Mouse (Mus musculus): ENCODE measurements around the gene Arl9. TPM values are rescaled to one million over a fixed set of nuclear protein-coding genes. Genes with fewer than 3 reads are reported as not detected.
A peak's percentile ranks its signal among the peaks of the same experiment; 100 is the strongest.
"Not testable (repeated sequence)": the region's sequence is repeated elsewhere in the genome, so short reads cannot be mapped to it uniquely, and the experiment has no call there.

Gene Arl9
- total and polyA plus RNA-seq, 3 experiments = not detected

GRCm38 (mm10) chr5:77015544-77016482 is 12.0 kb downstream of the Arl9 start, which contains the start of gene Thegl:
Thegl (plus strand) TSS chr5:77016023.
- DNase-seq = peak; percentile 90

DNA sequence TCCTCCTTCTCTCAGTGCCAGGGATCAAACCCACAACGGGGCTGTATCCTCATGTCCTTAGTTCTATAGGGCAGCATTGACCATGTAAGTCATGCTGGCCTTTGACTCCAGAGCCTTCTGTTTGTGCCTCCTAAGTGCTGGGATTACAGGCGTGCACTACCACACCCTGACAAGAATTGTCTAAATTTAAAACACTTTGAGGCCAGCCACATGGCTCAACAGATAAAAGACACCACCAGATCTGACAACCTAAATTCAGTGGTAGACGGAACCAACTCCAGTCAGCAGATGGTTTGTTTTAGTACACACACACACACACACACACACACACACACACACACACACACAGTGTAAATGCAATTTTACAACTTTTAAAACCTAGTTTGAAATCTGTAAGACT is 24.2 kb downstream of the Arl9 start:
- no peak for DNase-seq

DNA sequence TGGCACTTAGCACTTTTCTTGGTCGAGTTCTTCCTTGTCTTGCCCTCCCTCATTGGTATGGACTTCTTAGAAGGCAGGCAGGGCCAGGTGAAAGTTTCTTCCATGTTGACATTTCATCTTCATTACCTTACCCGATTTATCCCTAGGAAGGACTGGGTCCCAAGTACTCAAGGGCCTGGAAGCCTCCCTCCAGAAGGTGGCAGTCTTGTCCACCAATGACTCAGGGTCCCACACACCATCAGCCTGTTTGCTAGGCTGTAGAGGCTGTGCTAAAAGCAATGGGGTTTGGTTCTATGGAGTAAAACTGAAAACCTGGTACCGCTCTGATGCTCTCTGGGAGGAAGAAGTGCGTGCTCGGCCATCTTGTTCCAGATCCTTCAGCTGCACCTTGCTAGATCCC is 25.9 kb downstream of the Arl9 start:
- DNase-seq = peak; percentile 50

GRCm38 (mm10) chr5:77035101-77035500 is 31.2 kb downstream of the Arl9 start:
- not testable (repeated sequence) for DNase-seq

DNA sequence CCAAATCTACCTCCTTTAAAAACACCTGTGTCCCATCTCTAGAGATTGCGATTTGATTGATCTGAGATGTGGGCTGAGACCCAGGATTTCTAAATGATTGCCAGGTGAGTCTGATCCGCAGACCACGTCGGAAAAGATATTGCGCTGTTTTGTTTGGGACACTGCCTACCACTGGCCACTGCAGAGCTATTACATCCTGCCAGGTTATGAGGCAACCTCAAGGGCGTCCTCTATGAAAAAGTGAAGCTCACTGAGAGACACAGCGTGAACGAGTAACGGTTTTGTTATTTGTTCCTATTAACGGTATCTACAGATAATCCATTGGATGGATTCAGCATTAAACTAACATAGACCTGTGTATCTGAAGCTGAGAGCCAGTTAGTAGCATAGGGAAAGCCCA is 34.6 kb downstream of the Arl9 start:
- DNase-seq = no peak

- DNase-seq = no peak
These were observed 35.5 kb downstream of the Arl9 start for GRCm38 (mm10) chr5:77039391-77039790.

DNA sequence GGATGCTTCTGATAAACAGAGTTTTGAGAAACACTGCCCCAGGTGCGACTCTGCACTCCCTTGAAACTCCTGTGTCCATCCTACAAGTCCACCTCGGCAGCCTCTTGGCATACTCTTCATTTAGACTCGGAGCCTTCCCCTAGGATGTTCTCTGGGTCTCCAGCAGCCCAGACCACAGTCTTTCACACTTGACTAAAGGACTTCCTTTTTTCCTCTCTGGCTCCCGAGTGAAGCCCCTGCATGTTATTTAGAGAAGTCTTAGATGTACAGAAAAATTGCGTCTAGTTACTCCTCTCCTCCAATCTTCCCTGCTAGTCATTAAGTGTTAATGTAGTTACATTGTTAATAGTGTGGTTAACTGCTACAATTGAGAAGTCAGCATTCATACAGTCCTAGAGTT is 40.5 kb downstream of the Arl9 start:
- DNase-seq = no peak

GRCm38 (mm10) chr5:77052616-77053015 is 48.8 kb downstream of the Arl9 start:
- no peak for DNase-seq

DNA sequence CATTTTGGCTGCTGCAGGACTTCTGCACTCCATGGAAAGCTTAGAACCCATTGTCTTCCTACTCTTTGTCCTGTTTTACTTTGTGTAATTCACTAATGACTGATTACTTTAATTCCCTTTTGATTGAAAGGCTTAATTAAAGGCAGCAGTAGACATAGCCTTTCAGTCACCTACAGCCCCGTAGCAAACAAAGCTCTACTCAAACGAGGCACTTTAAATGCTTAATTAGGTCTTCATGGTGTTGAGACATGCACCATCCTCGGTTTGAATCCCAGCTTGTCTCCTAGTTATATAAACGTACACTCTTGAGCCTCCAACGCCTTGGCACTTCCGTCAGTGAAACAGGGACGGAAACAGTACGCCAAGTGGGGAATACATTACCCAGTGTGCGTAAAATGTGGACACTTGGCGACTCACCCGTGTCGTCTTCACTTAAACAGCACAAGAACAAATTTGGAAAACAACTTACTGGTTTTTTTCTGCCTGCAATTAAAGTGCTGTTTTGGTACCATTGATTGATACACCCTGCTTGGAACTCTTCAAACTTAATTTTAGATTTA is 53.1 kb downstream of the Arl9 start:
- DNase-seq = no peak

Other genes with a start within 250 kb of the Arl9 start
- 10 to 100 TPM; 15.4 to 16.2 TPM for gene Aasdh, start 98.5 kb upstream of the Arl9 start, total RNA-seq (2021)
- gene Aasdh, start 98.5 kb upstream of the Arl9 start, polyA plus RNA-seq (2012; rRNA removed) = 4.6 and 6.1 TPM in 2 replicates
- gene Paics, start 52.7 kb upstream of the Arl9 start, total RNA-seq (2021) = 100 to 1,000 TPM; 173 to 196 TPM
- 37.4 and 72.8 TPM in 2 replicates for gene Paics, start 52.7 kb upstream of the Arl9 start, polyA plus RNA-seq (2012; rRNA removed)
- 10 to 100 TPM; 13.8 to 18.4 TPM for gene Ppat, start 52.5 kb upstream of the Arl9 start, total RNA-seq (2021)
- 2.2 TPM in 2 replicates for gene Ppat, start 52.5 kb upstream of the Arl9 start, polyA plus RNA-seq (2012; rRNA removed)
- gene Srp72, start 29.4 kb upstream of the Arl9 start, total RNA-seq (2021) = 100 to 1,000 TPM; 139 to 145 TPM
- gene Srp72, start 29.4 kb upstream of the Arl9 start, polyA plus RNA-seq (2012; rRNA removed) = 7.6 and 10.0 TPM in 2 replicates
- gene Thegl, start 12.0 kb downstream of the Arl9 start, total RNA-seq (2021) = not detected
- gene Thegl, start 12.0 kb downstream of the Arl9 start, polyA plus RNA-seq (2012; rRNA removed) = not detected in 2 replicates
- 1 to 10 TPM; 1.8 to 3.4 TPM for gene Hopx, start 111.1 kb downstream of the Arl9 start, total RNA-seq (2021)
- 4.0 and 8.8 TPM in 2 replicates for gene Hopx, start 111.1 kb downstream of the Arl9 start, polyA plus RNA-seq (2012; rRNA removed)
- gene Spink2, start 207.4 kb downstream of the Arl9 start, total RNA-seq (2021) = under 1 TPM in 1 of 2 experiments, not detected in 1; 0.52 TPM
- 0.20 TPM in 1 of 2 replicates, not detected in the other for gene Spink2, start 207.4 kb downstream of the Arl9 start, polyA plus RNA-seq (2012; rRNA removed)